Mouse (Mus musculus): ENCODE measurements at regions not wholly inside any gene's neighbourhood (a gene's known extent, or its start where the extent isn't known, plus 50 kb on each side); places are given as distances from the start of the nearest gene placed in this dataset.

GRCm38 (mm10) chr17:48720506-48720905 lies 211.7 kb upstream of the Lrfn2 start:
- no peak overlapping the region for H3K4me3 ChIP-seq (ENCODE audit: control insufficient read depth in 1 of 2, insufficient read depth in 1 of 2, low read depth in 2 of 2, low read length in 2 of 2)
- H3K36me3 ChIP-seq (ENCODE audit: control insufficient read depth in 1 of 2, insufficient read depth in 2 of 2, low read length in 2 of 2), result no peaks in the 10 kb centered on the region
- H3K9me3 ChIP-seq (replicated peaks; ENCODE audit: insufficient read depth, low read length), result no peaks in the 10 kb centered on the region
- no peaks in the 10 kb centered on the region for H3K79me2 ChIP-seq (ENCODE audit: control insufficient read depth, insufficient read depth, low read length, poor library complexity)
- H3K9ac ChIP-seq (ENCODE audit: control insufficient read depth, low read depth, low read length, poor library complexity, severe bottlenecking), result no peak overlapping the region
- H3K27me3 ChIP-seq (ENCODE audit: control insufficient read depth in 1 of 2, insufficient read depth in 2 of 2, low read length in 2 of 2), result no peaks in the 10 kb centered on the region
- TF ChIP-seq ELF1 (IDR thresholded peaks at IDR 0.05; ENCODE audit: low read depth, low read length) (no peak), TAL1 (IDR thresholded peaks at IDR 0.05; ENCODE audit: low read length) (no peak), ETS1 (IDR thresholded peaks at IDR 0.05; ENCODE audit: low read depth, low read length) (no peak), CTCF (IDR thresholded peaks at IDR 0.05 in 2 of 3, conservative IDR thresholded peaks at IDR 0.05 in 1 of 3; ENCODE audit: control insufficient read depth in 1 of 3, insufficient read depth in 1 of 3, low read depth in 2 of 3, low read length in 3 of 3, poor library complexity in 1 of 3, severe bottlenecking in 1 of 3) (no peak), ZC3H11A (IDR thresholded peaks at IDR 0.05; ENCODE audit: low read depth, low read length) (no peak)
- H3K27ac ChIP-seq (ENCODE audit: control insufficient read depth, low read depth, low read length), result no peak overlapping the region
- DNase-seq (ENCODE audit: low read depth, low spot score), result no peak
- H3K4me1 ChIP-seq (ENCODE audit: control insufficient read depth in 1 of 2, insufficient read depth in 2 of 2, low read length in 2 of 2), result no peaks in the 10 kb centered on the region

- Histone ChIP-seq H3K27ac (ENCODE audit: control insufficient read depth, low read depth, low read length) (no peak overlapping the region), H3K4me3 (ENCODE audit: control insufficient read depth in 1 of 2, insufficient read depth in 1 of 2, low read depth in 2 of 2, low read length in 2 of 2) (no peak overlapping the region), H3K9ac (ENCODE audit: control insufficient read depth, low read depth, low read length, poor library complexity, severe bottlenecking) (no peak overlapping the region), H3K79me2 (ENCODE audit: control insufficient read depth, insufficient read depth, low read length, poor library complexity) (no peaks in the 10 kb centered on the region), H3K9me3 (replicated peaks; ENCODE audit: insufficient read depth, low read length) (no peaks in the 10 kb centered on the region), H3K27me3 (ENCODE audit: control insufficient read depth in 1 of 2, insufficient read depth in 2 of 2, low read length in 2 of 2) (no peaks in the 10 kb centered on the region), H3K36me3 (ENCODE audit: control insufficient read depth in 1 of 2, insufficient read depth in 2 of 2, low read length in 2 of 2) (no peaks in the 10 kb centered on the region), H3K4me1 (ENCODE audit: control insufficient read depth in 1 of 2, insufficient read depth in 2 of 2, low read length in 2 of 2) (no peaks in the 10 kb centered on the region)
- DNase-seq (ENCODE audit: low read depth, low spot score), result no peak
- TF ChIP-seq RCOR1 (IDR thresholded peaks at IDR 0.05; ENCODE audit: low read depth, low read length) (no peak), TBP (IDR thresholded peaks at IDR 0.05; ENCODE audit: low read depth, low read length) (no peak), ZKSCAN1 (IDR thresholded peaks at IDR 0.05; ENCODE audit: low read depth, low read length) (no peak), KAT2A (conservative IDR thresholded peaks at IDR 0.05; ENCODE audit: low read depth, low read length) (no peak), SMC3 (IDR thresholded peaks at IDR 0.05; ENCODE audit: low read depth, low read length) (no peak), MAZ (IDR thresholded peaks at IDR 0.05; ENCODE audit: low read depth, low read length) (no peak), ZC3H11A (IDR thresholded peaks at IDR 0.05; ENCODE audit: low read depth, low read length) (no peak), MEF2A (IDR thresholded peaks at IDR 0.05; ENCODE audit: extremely low read depth, insufficient replicate concordance, low read depth, low read length, poor library complexity, severe bottlenecking) (no peak), ELF1 (IDR thresholded peaks at IDR 0.05; ENCODE audit: low read depth, low read length) (no peak), NELFE (IDR thresholded peaks at IDR 0.05; ENCODE audit: low read depth, low read length) (no peak), MAX (IDR thresholded peaks at IDR 0.05; ENCODE audit: low read length) (no peak), RAD21 (IDR thresholded peaks at IDR 0.05; ENCODE audit: low read depth, low read length) (no peak)
Observed at GRCm38 (mm10) chr17:48723286-48723685, 208.9 kb upstream of the Lrfn2 start.

- Histone ChIP-seq H3K9me3 (replicated peaks; ENCODE audit: insufficient read depth, low read length) (no peaks in the 10 kb centered on the region), H3K4me1 (ENCODE audit: control insufficient read depth in 1 of 2, insufficient read depth in 2 of 2, low read length in 2 of 2) (no peaks in the 10 kb centered on the region), H3K9ac (ENCODE audit: control insufficient read depth, low read depth, low read length, poor library complexity, severe bottlenecking) (no peak overlapping the region), H3K36me3 (ENCODE audit: control insufficient read depth in 1 of 2, insufficient read depth in 2 of 2, low read length in 2 of 2) (no peaks in the 10 kb centered on the region), H3K79me2 (ENCODE audit: control insufficient read depth, insufficient read depth, low read length, poor library complexity) (no peaks in the 10 kb centered on the region), H3K27ac (ENCODE audit: control insufficient read depth, low read depth, low read length) (no peak overlapping the region), H3K27me3 (ENCODE audit: control insufficient read depth in 1 of 2, insufficient read depth in 2 of 2, low read length in 2 of 2) (no peaks in the 10 kb centered on the region), H3K4me3 (ENCODE audit: control insufficient read depth in 1 of 2, insufficient read depth in 1 of 2, low read depth in 2 of 2, low read length in 2 of 2) (no peak overlapping the region)
- no peak for TF ChIP-seq NELFE (IDR thresholded peaks at IDR 0.05; ENCODE audit: low read depth, low read length)
- TF ChIP-seq MAX (IDR thresholded peaks at IDR 0.05; ENCODE audit: low read length), result no peak
- TF ChIP-seq ZMIZ1 (IDR thresholded peaks at IDR 0.05; ENCODE audit: low read depth, low read length), result no peak
- no peak for TF ChIP-seq RCOR1 (IDR thresholded peaks at IDR 0.05; ENCODE audit: low read depth, low read length)
- no peak for TF ChIP-seq TBP (IDR thresholded peaks at IDR 0.05; ENCODE audit: low read depth, low read length)
- TF ChIP-seq MAFK (IDR thresholded peaks at IDR 0.05; ENCODE audit: borderline replicate concordance, low read depth, low read length), result no peak
- TF ChIP-seq ZNF384 (IDR thresholded peaks at IDR 0.05; ENCODE audit: low read depth, low read length), result no peak
- no peak for TF ChIP-seq MXI1 (IDR thresholded peaks at IDR 0.05; ENCODE audit: low read depth, low read length)
- no peak for TF ChIP-seq E2F4 (IDR thresholded peaks at IDR 0.05; ENCODE audit: borderline replicate concordance, low read depth, low read length)
- no peak for TF ChIP-seq MYB (IDR thresholded peaks at IDR 0.05; ENCODE audit: low read depth, low read length)
- TF ChIP-seq UBTF (IDR thresholded peaks at IDR 0.05; ENCODE audit: borderline replicate concordance, insufficient read depth, low read depth, low read length), result no peak
- DNase-seq (ENCODE audit: low read depth, low spot score), result no peak
Observed at GRCm38 (mm10) chr17:48724513-48725112, 207.6 kb upstream of the Lrfn2 start.

All from MEL (cell line).